ENCODE assay signal across 8 mouse cellular contexts in genomic region chr12:54545821-54546608, GRCm38 (mm10).
DNase-seq lines count a peak whose midpoint lies in the region; ATAC-seq and TF ChIP-seq lines count a peak whose summit lies in the region.
"Had no signal": no experiment of that assay in that cellular context is flagged by ENCODE, and none has a peak within 500 bp of the region (broad histone marks: within the 10 kb centered on the region; RNA-seq: fewer than 3 reads in every experiment).

No protein-coding gene starts in this region.

- peak overlapping the region; percentile 39 for H3K4me2 ChIP-seq in hindbrain, postnatal 0 days (ENCODE audit: low read depth, low read length)
- H3K4me2 ChIP-seq: stomach, embryonic 15.5 days had no signal

- H3K36me3 ChIP-seq in hindbrain, postnatal 0 days (ENCODE audit: insufficient read depth, low read length): no peaks in the 10 kb centered on the region
- H3K36me3 ChIP-seq: stomach, embryonic 15.5 days had no signal

- WGBS in hindbrain, postnatal 0 days: 27% methylated on average over 16 of the region's 16 CpGs

- DNase-seq in cerebellum, adult 9-11 months: peak; percentile 15
- DNase-seq in frontal cortex, postnatal 14 days (ENCODE audit: low spot score in 2 of 2): peak; percentile 11 to 72
- DNase-seq in hindbrain, postnatal 0 days (ENCODE audit: low spot score): peak; percentile 89
- DNase-seq in left cerebral cortex, adult 11 months (ENCODE audit: low spot score): peak; percentile 25
- peak; percentile 91 for DNase-seq in mesoderm, embryonic 11.5 days (ENCODE audit: low read depth, low spot score)
- DNase-seq in skeletal muscle tissue, adult 2 months (ENCODE audit: low read depth, low spot score): peak; percentile 51

- no peak overlapping the region for H3K27ac ChIP-seq in hindbrain, postnatal 0 days
- H3K27ac ChIP-seq: stomach, embryonic 15.5 days had no signal

- peak; percentile 85 for TF ChIP-seq CTCF in hindbrain, postnatal 0 days (IDR thresholded peaks at IDR 0.05; ENCODE audit: low read depth)

- H3K9ac ChIP-seq in hindbrain, postnatal 0 days (replicated peaks; ENCODE audit: low read length): no peak overlapping the region
- H3K9ac ChIP-seq: stomach, embryonic 15.5 days had no signal

- peak; percentile 28 for ATAC-seq in activated CD4-positive, CD25-positive, alpha-beta regulatory T cell, adult 4 months
- peak; percentile 76; the same call in 1 of the 2 replicates for ATAC-seq in hindbrain, postnatal 0 days

- H3K4me3 ChIP-seq in hindbrain, postnatal 0 days (ENCODE audit: low read length): no peak overlapping the region
- H3K4me3 ChIP-seq: stomach, embryonic 15.5 days had no signal

- no peaks in the 10 kb centered on the region for H3K4me1 ChIP-seq in hindbrain, postnatal 0 days (ENCODE audit: insufficient read depth, low read length)

- H3K9me3 ChIP-seq in hindbrain, postnatal 0 days (ENCODE audit: low read length): no peaks in the 10 kb centered on the region
- H3K9me3 ChIP-seq: stomach, embryonic 15.5 days had no signal

- H3K27me3 ChIP-seq in hindbrain, postnatal 0 days (ENCODE audit: insufficient read depth, low read length): no peaks in the 10 kb centered on the region
- H3K27me3 ChIP-seq: stomach, embryonic 15.5 days had no signal

Comparison
In these comparisons a context has a peak if more than half of its experiments do, and no peak if none do; other contexts are left out.
1. DNase-seq: peak in every context shown above with its lines; median percentile 91 in mesoderm, embryonic 11.5 days; 89 in hindbrain, postnatal 0 days; 51 in skeletal muscle tissue, adult 2 months; 42 in frontal cortex, postnatal 14 days; 25 in left cerebral cortex, adult 11 months; 15 in cerebellum, adult 9-11 months.